Mouse (Mus musculus): ENCODE measurements around the gene Taar8a.
"Not testable (repeated sequence)": the region's sequence is repeated elsewhere in the genome, so short reads cannot be mapped to it uniquely, and the experiment has no call there.

DNA sequence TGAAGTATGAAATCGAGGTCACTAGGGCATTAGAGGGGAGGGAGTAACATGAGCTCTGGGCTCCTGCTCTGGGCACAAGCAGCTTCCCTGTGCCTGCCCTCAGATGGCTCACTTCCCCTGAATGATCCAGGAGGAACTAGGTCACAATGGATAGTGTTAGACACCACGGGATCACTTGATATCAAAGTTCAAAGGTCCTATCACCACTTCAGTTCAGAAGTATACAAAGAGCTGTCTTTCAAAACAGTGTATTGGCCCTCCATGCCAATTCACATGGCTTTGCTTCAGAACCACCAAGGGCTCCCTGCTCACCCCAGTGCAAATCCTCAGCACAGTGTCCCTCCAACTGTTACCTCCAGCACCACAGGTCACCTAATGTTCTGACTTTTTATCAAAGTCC is 1.5 kb upstream of the Taar8a start:
- not testable (repeated sequence) for TF ChIP-seq CTCF (IDR thresholded peaks at IDR 0.05); EP300 (IDR thresholded peaks at IDR 0.05; ENCODE audit: insufficient read depth, low read depth, low read length)
